Mouse (Mus musculus) MEL (cell line): ENCODE results near the gene Rad51ap1. TPM values are rescaled to one million over a fixed set of nuclear protein-coding genes. Genes with fewer than 3 reads are reported as not detected.

Source experiments
- DNase-seq: peaks from one replicate; pipeline ENCODE4 v3.0.0; 2011; ENCODE audit warnings: low read depth, low spot score
- H3K27ac ChIP-seq: 2 replicates; pipeline ENCODE4 v1.5.1; 2012; ENCODE audit warnings: low read depth, mild to moderate bottlenecking, control low read depth, low read length, moderate library complexity; ENCODE audit not compliant: control insufficient read depth
- H3K27me3 ChIP-seq, 2 experiments: fragments of 150-350 bp in 1 of 2; sonication (generic) in 1 of 2; 2 replicates each; pipeline ENCODE4 v1.6.1; 2012; ENCODE audit warnings: low read length in 2 of 2, mild to moderate bottlenecking in 2 of 2, improper control_type of control experiment in 1 of 2, moderate library complexity in 1 of 2; ENCODE audit not compliant: insufficient read depth in 2 of 2, control insufficient read depth in 1 of 2
- H3K36me3 ChIP-seq, 2 experiments: 2 replicates each; pipeline ENCODE4 v1.6.1; 2012 to 2014; ENCODE audit warnings: low read length in 2 of 2, improper control_type of control experiment in 1 of 2, inconsistent platforms in 1 of 2, mild to moderate bottlenecking in 1 of 2; ENCODE audit not compliant: insufficient read depth in 2 of 2, control insufficient read depth in 1 of 2
- H3K4me1 ChIP-seq, 2 experiments: fragments of 150-350 bp in 1 of 2; sonication (generic) in 1 of 2; 2 replicates each; pipeline ENCODE4 v1.6.1; 2012; ENCODE audit warnings: low read length in 2 of 2, improper control_type of control experiment in 1 of 2, mild to moderate bottlenecking in 1 of 2; ENCODE audit not compliant: insufficient read depth in 2 of 2, control insufficient read depth in 1 of 2
- H3K4me3 ChIP-seq, 2 experiments: fragments of 150-350 bp in 1 of 2; sonication (generic) in 1 of 2; 2 replicates each; pipeline ENCODE4 v1.5.1; 2012; ENCODE audit warnings: low read depth in 2 of 2, low read length in 2 of 2, mild to moderate bottlenecking in 2 of 2, moderate library complexity in 2 of 2, control low read depth in 1 of 2, improper control_type of control experiment in 1 of 2; ENCODE audit not compliant: control insufficient read depth in 1 of 2, insufficient read depth in 1 of 2
- H3K79me2 ChIP-seq: 2 replicates; pipeline ENCODE4 v1.6.1; 2012; ENCODE audit warnings: mild to moderate bottlenecking, low read length, moderate library complexity; ENCODE audit not compliant: control insufficient read depth, poor library complexity, insufficient read depth
- H3K9ac ChIP-seq: 2 replicates; pipeline ENCODE4 v1.6.1; 2012; ENCODE audit warnings: low read depth, mild to moderate bottlenecking, control low read depth, low read length, moderate library complexity; ENCODE audit not compliant: control insufficient read depth, poor library complexity, severe bottlenecking
- H3K9me3 ChIP-seq: fragments of 150-350 bp; sonication (generic); replicated peaks from 2 replicates; pipeline ENCODE4 v1.6.1; 2012; ENCODE audit warnings: mild to moderate bottlenecking, low read length, improper control_type of control experiment, moderate library complexity; ENCODE audit not compliant: insufficient read depth
- BHLHE40 ChIP-seq: IDR thresholded peaks from 2 replicates; pipeline ENCODE4 v1.6.1; 2012; ENCODE audit warnings: low read depth, mild to moderate bottlenecking, inconsistent platforms, low read length, improper control_type of control experiment, borderline replicate concordance
- CHD1 ChIP-seq: IDR thresholded peaks from 2 replicates; pipeline ENCODE4 v1.6.1; 2012; ENCODE audit warnings: low read depth, mild to moderate bottlenecking, inconsistent platforms, low read length, improper control_type of control experiment
- CHD2 ChIP-seq: IDR thresholded peaks from 2 replicates; pipeline ENCODE4 v1.6.1; 2011; ENCODE audit warnings: low read length, improper control_type of control experiment
- CTCF ChIP-seq, 3 experiments: IDR thresholded peaks in 2 of 3; conservative IDR thresholded peaks in 1 of 3; 2 replicates each; pipeline ENCODE4 v1.5.1; 2011 to 2012; ENCODE audit warnings: low read length in 3 of 3, low read depth in 2 of 3, mild to moderate bottlenecking in 2 of 3, improper control_type of control experiment in 1 of 3, inconsistent platforms in 1 of 3, mixed read lengths in 1 of 3, moderate library complexity in 1 of 3; ENCODE audit not compliant: control insufficient read depth in 1 of 3, insufficient read depth in 1 of 3, poor library complexity in 1 of 3, severe bottlenecking in 1 of 3
- ELF1 ChIP-seq: IDR thresholded peaks from 2 replicates; pipeline ENCODE4 v1.6.1; 2014; ENCODE audit warnings: low read depth, mild to moderate bottlenecking, inconsistent platforms, low read length, improper control_type of control experiment, moderate library complexity
- EP300 ChIP-seq, 2 experiments: IDR thresholded peaks; 2 replicates each; pipeline ENCODE4 v1.6.1; 2011; ENCODE audit warnings: improper control_type of control experiment in 2 of 2, low read length in 2 of 2, low read depth in 1 of 2, mild to moderate bottlenecking in 1 of 2
- ETS1 ChIP-seq: IDR thresholded peaks from 2 replicates; pipeline ENCODE4 v1.6.1; 2012; ENCODE audit warnings: low read depth, mild to moderate bottlenecking, inconsistent platforms, low read length, improper control_type of control experiment, moderate library complexity
- GABPA ChIP-seq: IDR thresholded peaks from 2 replicates; pipeline ENCODE4 v1.6.1; 2012; ENCODE audit warnings: low read depth, mild to moderate bottlenecking, inconsistent platforms, low read length, improper control_type of control experiment, moderate library complexity
- GATA1 ChIP-seq: IDR thresholded peaks from 2 replicates; pipeline ENCODE4 v1.6.1; 2011; ENCODE audit warnings: low read depth, low read length, improper control_type of control experiment
- HCFC1 ChIP-seq: IDR thresholded peaks from 2 replicates; pipeline ENCODE4 v1.6.1; 2012; ENCODE audit warnings: low read depth, mild to moderate bottlenecking, inconsistent platforms, low read length, improper control_type of control experiment, moderate library complexity
- JUND ChIP-seq: IDR thresholded peaks from 2 replicates; pipeline ENCODE4 v1.6.1; 2011; ENCODE audit warnings: low read depth, mild to moderate bottlenecking, improper control_type of control experiment, low read length
- KAT2A ChIP-seq: conservative IDR thresholded peaks from 2 replicates; pipeline ENCODE4 v1.6.1; 2012; ENCODE audit warnings: low read depth, low read length, improper control_type of control experiment, inconsistent platforms
- MAFK ChIP-seq: IDR thresholded peaks from 2 replicates; pipeline ENCODE4 v1.6.1; 2011; ENCODE audit warnings: low read depth, mild to moderate bottlenecking, low read length, improper control_type of control experiment, borderline replicate concordance
- MAX ChIP-seq: IDR thresholded peaks from 2 replicates; pipeline ENCODE4 v1.6.1; 2011; ENCODE audit warnings: low read length, improper control_type of control experiment
- MAZ ChIP-seq: IDR thresholded peaks from 2 replicates; pipeline ENCODE4 v1.6.1; 2012; ENCODE audit warnings: low read depth, mild to moderate bottlenecking, inconsistent platforms, low read length, improper control_type of control experiment
- MYB ChIP-seq: IDR thresholded peaks from 2 replicates; pipeline ENCODE4 v1.6.1; 2011; ENCODE audit warnings: mild to moderate bottlenecking, low read depth, low read length, improper control_type of control experiment
- MYC ChIP-seq: IDR thresholded peaks from 2 replicates; pipeline ENCODE4 v1.6.1; 2011; ENCODE audit warnings: low read depth, mild to moderate bottlenecking, low read length, improper control_type of control experiment, moderate library complexity
- NELFE ChIP-seq: IDR thresholded peaks from 2 replicates; pipeline ENCODE4 v1.6.1; 2011; ENCODE audit warnings: low read depth, low read length, improper control_type of control experiment
- POLR2A ChIP-seq, 2 experiments: IDR thresholded peaks; 2 replicates each; pipeline ENCODE4 v1.6.1; 2011 to 2012; ENCODE audit warnings: low read length in 2 of 2, mild to moderate bottlenecking in 2 of 2, control low read depth in 1 of 2, improper control_type of control experiment in 1 of 2, low read depth in 1 of 2, moderate library complexity in 1 of 2; ENCODE audit not compliant: control insufficient read depth in 1 of 2, insufficient read depth in 1 of 2, poor library complexity in 1 of 2
- RAD21 ChIP-seq: IDR thresholded peaks from 2 replicates; pipeline ENCODE4 v1.6.1; 2011; ENCODE audit warnings: mild to moderate bottlenecking, low read depth, low read length, improper control_type of control experiment
- RCOR1 ChIP-seq: IDR thresholded peaks from 2 replicates; pipeline ENCODE4 v1.6.1; 2012; ENCODE audit warnings: low read depth, mild to moderate bottlenecking, inconsistent platforms, low read length, improper control_type of control experiment
- SMC3 ChIP-seq: IDR thresholded peaks from 2 replicates; pipeline ENCODE4 v1.6.1; 2011; ENCODE audit warnings: low read depth, low read length, improper control_type of control experiment
- TAL1 ChIP-seq: IDR thresholded peaks from 2 replicates; pipeline ENCODE4 v1.6.1; 2012; ENCODE audit warnings: mild to moderate bottlenecking, inconsistent platforms, low read length, moderate library complexity, mixed read lengths
- TBP ChIP-seq: IDR thresholded peaks from 2 replicates; pipeline ENCODE4 v1.8.0; 2011; ENCODE audit warnings: low read depth, low read length, improper control_type of control experiment
- TCF12 ChIP-seq: IDR thresholded peaks from 2 replicates; pipeline ENCODE4 v1.6.1; 2014; ENCODE audit warnings: low read depth, mild to moderate bottlenecking, inconsistent platforms, low read length, improper control_type of control experiment, moderate library complexity
- USF1 ChIP-seq: IDR thresholded peaks from 2 replicates; pipeline ENCODE4 v1.6.1; 2014; ENCODE audit warnings: low read depth, mild to moderate bottlenecking, inconsistent platforms, low read length, improper control_type of control experiment, moderate library complexity
- USF2 ChIP-seq, 2 experiments: IDR thresholded peaks; 2 replicates each; pipeline ENCODE4 v1.6.1; 2011 to 2012; ENCODE audit warnings: improper control_type of control experiment in 2 of 2, low read length in 2 of 2, borderline replicate concordance in 1 of 2, inconsistent platforms in 1 of 2, low read depth in 1 of 2, mild to moderate bottlenecking in 1 of 2; ENCODE audit not compliant: insufficient read depth in 1 of 2
- ZC3H11A ChIP-seq: IDR thresholded peaks from 2 replicates; pipeline ENCODE4 v1.6.1; 2012; ENCODE audit warnings: low read depth, mild to moderate bottlenecking, inconsistent platforms, low read length, improper control_type of control experiment
- ZNF384 ChIP-seq: IDR thresholded peaks from 2 replicates; pipeline ENCODE4 v1.6.1; 2012; ENCODE audit warnings: low read depth, mild to moderate bottlenecking, inconsistent platforms, low read length, improper control_type of control experiment
- polyA plus RNA-seq, 2 experiments: library from polyadenylated mRNA; stranded (reverse) in 1 of 2; unstranded in 1 of 2; fragments of >175 nt in 1 of 2; fragments of >200 nt in 1 of 2; gene quantifications; 2 replicates each; pipeline versions ENCODE4 v1.2.1 to v1.2.4; 2012; ENCODE audit warnings: low replicate concordance in 2 of 2, low read depth in 1 of 2; ENCODE audit not compliant: insufficient read length in 2 of 2, insufficient read depth in 1 of 2, missing spikeins in 1 of 2
- total RNA-seq: library from RNA; depleted of rRNA; stranded (reverse); fragments of 300-350 nt; gene quantifications from 2 replicates; pipeline ENCODE4 v1.2.3, GENCODE M21; 2012

The Rad51ap1 gene
- total and polyA plus RNA-seq, 3 experiments, result 55.2 to 108 TPM; not detected in 1

- Histone ChIP-seq H3K4me3 (no peak overlapping the region), H3K36me3 (peaks cover 0 to 1% of the 10 kb centered on the region in 2 experiments; a peak in 1 of 4 replicates), H3K79me2 (no peaks in the 10 kb centered on the region), H3K4me1 (no peaks in the 10 kb centered on the region), H3K9ac (no peak overlapping the region), H3K27ac (no peak overlapping the region), H3K27me3 (no peaks in the 10 kb centered on the region), H3K9me3 (no peaks in the 10 kb centered on the region)
- DNase-seq, result peak; percentile 52
- TF ChIP-seq CTCF (IDR thresholded peaks at IDR 0.05 in 2 of 3, conservative IDR thresholded peaks at IDR 0.05 in 1 of 3; ENCODE audit: control insufficient read depth in 1 of 3, insufficient read depth in 1 of 3, low read depth in 2 of 3, low read length in 3 of 3, poor library complexity in 1 of 3, severe bottlenecking in 1 of 3) (peak in 2 of 3 experiments; percentile 45 to 61; a peak in 3 of 6 replicates), USF2 (IDR thresholded peaks at IDR 0.05; ENCODE audit: borderline replicate concordance in 1 of 2, insufficient read depth in 1 of 2, low read depth in 1 of 2, low read length in 2 of 2) (no peak), TAL1 (no peak), TCF12 (no peak), CHD1 (no peak), ZC3H11A (0 out of 2 replicates have a peak, but pooled peaks have one; percentile 6), BHLHE40 (no peak), GABPA (no peak), RAD21 (peak; percentile 53), MAX (no peak), JUND (no peak), POLR2A (IDR thresholded peaks at IDR 0.05; ENCODE audit: control insufficient read depth in 1 of 2, insufficient read depth in 1 of 2, low read depth in 1 of 2, low read length in 2 of 2, poor library complexity in 1 of 2) (no peak), NELFE (no peak), SMC3 (peak; percentile 49), ELF1 (no peak), GATA1 (no peak)
Measured at GRCm38 (mm10) chr6:126948336-126948735, 8.9 kb upstream of the Rad51ap1 start.

DNA sequence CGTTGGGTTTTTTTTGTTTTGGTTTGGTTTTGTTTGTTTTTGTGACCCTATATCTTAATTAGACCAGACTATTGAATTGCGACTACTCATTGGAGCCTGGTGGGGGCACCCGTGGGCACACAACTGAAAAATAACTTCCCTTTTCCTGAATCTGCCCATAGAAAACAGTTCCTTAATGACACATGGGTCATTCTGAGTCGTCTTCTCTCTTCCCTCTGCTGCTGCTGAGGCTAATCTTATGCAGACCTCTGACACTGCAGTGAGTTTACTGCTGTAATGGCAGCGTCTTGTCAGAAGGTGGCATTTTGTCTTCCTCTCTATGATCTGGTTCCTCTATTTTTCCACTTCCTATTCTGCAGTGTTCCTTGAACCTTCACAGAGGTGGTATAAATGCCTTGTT, 1.1 kb upstream of the Rad51ap1 start:
- Histone ChIP-seq H3K36me3 (peaks cover 2 to 15% of the 10 kb centered on the region in 2 experiments; a peak in 2 of 4 replicates), H3K4me1 (peaks cover 0 to 8% of the 10 kb centered on the region in 2 experiments; a peak in 1 of 4 replicates), H3K9me3 (no peaks in the 10 kb centered on the region), H3K27me3 (no peaks in the 10 kb centered on the region), H3K4me3 (peak overlapping the region; percentile 82 to 91), H3K27ac (peak overlapping the region; percentile 81), H3K9ac (peak overlapping the region; percentile 80), H3K79me2 (peaks cover 20% of the 10 kb centered on the region)
- peak in 1 of 2 experiments; percentile 54; a peak in 1 of 4 replicates for TF ChIP-seq EP300 (IDR thresholded peaks at IDR 0.05; ENCODE audit: low read depth in 1 of 2, low read length in 2 of 2)
- no peak for TF ChIP-seq USF1
- no peak for TF ChIP-seq MAFK
- peak; percentile 49; the same call in 1 of the 2 replicates for TF ChIP-seq ETS1
- peak; percentile 24 for TF ChIP-seq RAD21
- TF ChIP-seq MYB, result 0 out of 2 replicates have a peak, but pooled peaks have one; percentile 29
- TF ChIP-seq CHD2, result no peak
- peak; percentile 25; the same call in 1 of the 2 replicates for TF ChIP-seq ZNF384
- TF ChIP-seq CTCF (IDR thresholded peaks at IDR 0.05 in 2 of 3, conservative IDR thresholded peaks at IDR 0.05 in 1 of 3; ENCODE audit: control insufficient read depth in 1 of 3, insufficient read depth in 1 of 3, low read depth in 2 of 3, low read length in 3 of 3, poor library complexity in 1 of 3, severe bottlenecking in 1 of 3), result peak; percentile 34 to 71 (median 63); a peak in 4 of 6 replicates
- peak; percentile 34 for TF ChIP-seq ZC3H11A
- TF ChIP-seq KAT2A, result no peak
- peak; percentile 44; the same call in 1 of the 2 replicates for TF ChIP-seq TBP
- TF ChIP-seq ELF1, result peak; percentile 67
- TF ChIP-seq MYC, result peak; percentile 64; the same call in 1 of the 2 replicates
- TF ChIP-seq HCFC1, result peak; percentile 55; the same call in 1 of the 2 replicates
- TF ChIP-seq SMC3, result peak; percentile 59
- no peak for TF ChIP-seq CHD1
- TF ChIP-seq RCOR1, result no peak
- peak; percentile 58; the same call in 1 of the 2 replicates for TF ChIP-seq MAX
- TF ChIP-seq MAZ, result 0 out of 2 replicates have a peak, but pooled peaks have one; percentile 11
- TF ChIP-seq POLR2A (IDR thresholded peaks at IDR 0.05; ENCODE audit: control insufficient read depth in 1 of 2, insufficient read depth in 1 of 2, low read depth in 1 of 2, low read length in 2 of 2, poor library complexity in 1 of 2), result 0 out of 4 replicates have a peak, but pooled peaks of 1 of the 2 experiments have one; percentile 8
- 0 out of 2 replicates have a peak, but pooled peaks have one; percentile 27 for TF ChIP-seq NELFE
- DNase-seq, result peak; percentile 89
